Mouse (Mus musculus) gastrocnemius, adult 2 months (tissue): ENCODE data around the gene Zcchc18. TPM values are rescaled to one million over a fixed set of nuclear protein-coding genes. Genes with fewer than 3 reads are reported as not detected.
A peak's percentile ranks its signal among the peaks of the same experiment; 100 is the strongest.

ENCODE experiments used
- DNase-seq: peaks from one replicate; pipeline ENCODE4 v3.0.0; 2022
- H3K27ac ChIP-seq: fragments of 200-600 bp; 2 replicates; pipeline ENCODE4 v1.8.1; 2022; ENCODE audit warnings: mild to moderate bottlenecking
- H3K4me3 ChIP-seq: fragments of 200-600 bp; 2 replicates; pipeline ENCODE4 v1.8.1; 2022; ENCODE audit warnings: mild to moderate bottlenecking, moderate library complexity
- CTCF ChIP-seq: fragments of 200-600 bp; IDR thresholded peaks from 2 replicates; pipeline ENCODE4 v1.8.1; 2022; ENCODE audit warnings: antibody characterized with exemption, mild to moderate bottlenecking, moderate library complexity
- intact Hi-C: fragments of 180-260 bp; cut with DNase I; formaldehyde crosslinking; loops from one replicate; pipeline ENCODE4 v1.15.1; 2025
- total RNA-seq, 2 experiments: library from RNA; stranded (reverse); gene quantifications; 2 replicates each; pipeline ENCODE4 v1.2.3; 2021

Gene Zcchc18
- total RNA-seq, 2 experiments from 2014 or later = 0.11 TPM; not detected in 1

DNA sequence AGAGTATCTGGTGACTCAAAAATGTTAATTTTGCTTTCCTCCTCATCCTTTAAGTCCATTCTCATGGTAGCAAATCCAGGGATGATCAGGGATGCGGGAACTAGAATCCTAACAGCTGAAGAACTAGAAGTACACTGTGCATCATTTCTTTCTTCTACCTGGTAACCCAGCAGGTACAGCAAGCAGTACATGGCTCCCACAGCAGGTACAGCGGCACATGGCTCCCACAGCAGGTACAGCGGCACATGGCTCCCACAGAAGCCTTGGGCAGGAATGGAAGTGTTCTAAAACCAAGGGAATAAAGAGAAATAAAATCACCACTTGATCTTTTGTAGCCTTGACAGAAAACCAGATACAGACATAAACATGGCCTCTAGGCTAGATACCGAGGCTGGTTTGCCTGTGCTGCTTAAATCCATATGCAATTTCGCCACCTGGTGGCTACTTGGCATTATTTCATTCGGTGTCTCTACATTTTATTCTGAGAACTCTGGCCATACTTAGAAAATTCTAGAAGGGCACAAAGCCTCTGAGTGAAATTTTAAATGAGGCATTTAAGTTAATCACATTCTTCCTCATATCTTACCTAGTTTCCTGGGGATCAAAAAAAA lies 22.2 kb downstream of the Zcchc18 start:
- peak; percentile 40 for DNase-seq
- H3K4me3 ChIP-seq = no peak overlapping the region
- intact Hi-C loops = loop anchor here (5.0 kb wide), 1 partner anchor 273 kb away; the partner anchor contains the start of gene Morf4l2
- TF ChIP-seq CTCF = peak; percentile 64
- no peak overlapping the region for H3K27ac ChIP-seq

DNA sequence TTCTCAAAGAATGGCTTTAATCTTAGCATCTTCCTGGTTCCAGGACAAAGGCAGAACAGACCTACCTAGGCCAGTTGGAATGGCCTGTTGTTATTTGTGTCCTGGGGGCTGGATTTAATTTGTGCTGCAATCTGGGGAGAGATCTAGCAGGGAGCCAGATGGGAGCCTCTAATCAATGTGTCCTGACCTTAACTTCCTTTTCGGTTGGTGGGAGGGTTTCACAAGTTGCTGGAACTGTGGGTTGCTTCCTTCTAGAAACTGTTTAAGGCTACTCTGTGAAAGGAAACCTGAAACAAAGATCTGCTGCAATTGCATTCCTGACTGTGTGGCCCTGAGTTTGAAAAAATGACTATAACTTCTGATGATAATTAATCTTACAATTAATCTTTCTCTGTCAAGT lies 24.7 kb downstream of the Zcchc18 start:
- no peak overlapping the region for H3K4me3 ChIP-seq
- DNase-seq = no peak
- H3K27ac ChIP-seq = no peak overlapping the region
- intact Hi-C loops = loop anchor here (5.0 kb wide), 1 partner anchor 275 kb away; the partner anchor contains the start of gene Morf4l2
- no peak for TF ChIP-seq CTCF

DNA sequence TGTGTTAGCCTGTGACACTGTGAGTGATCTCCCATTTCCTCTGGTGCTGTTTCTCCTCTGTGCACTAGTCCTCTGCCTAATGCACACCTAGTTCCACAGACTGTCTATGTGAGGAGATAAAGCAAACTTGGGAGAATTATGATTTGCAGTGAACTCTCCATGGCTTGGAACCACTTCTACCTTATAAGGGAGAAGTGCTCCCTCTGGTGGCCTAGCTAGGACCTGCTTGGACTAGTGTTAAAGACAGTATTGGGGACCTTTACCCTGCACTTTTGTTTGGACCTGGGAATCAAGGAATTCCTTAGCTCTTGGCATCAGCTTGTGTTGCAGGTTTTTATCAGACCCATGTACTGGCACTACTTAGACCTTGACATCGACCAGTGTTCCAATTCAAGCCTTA lies 26.4 kb downstream of the Zcchc18 start:
- peak; percentile 71 for TF ChIP-seq CTCF
- H3K4me3 ChIP-seq = no peak overlapping the region
- intact Hi-C loops = loop anchor here (5.0 kb wide), 1 partner anchor 277 kb away; the partner anchor contains the start of gene Morf4l2
- H3K27ac ChIP-seq = no peak overlapping the region
- peak; percentile 50 for DNase-seq

DNA sequence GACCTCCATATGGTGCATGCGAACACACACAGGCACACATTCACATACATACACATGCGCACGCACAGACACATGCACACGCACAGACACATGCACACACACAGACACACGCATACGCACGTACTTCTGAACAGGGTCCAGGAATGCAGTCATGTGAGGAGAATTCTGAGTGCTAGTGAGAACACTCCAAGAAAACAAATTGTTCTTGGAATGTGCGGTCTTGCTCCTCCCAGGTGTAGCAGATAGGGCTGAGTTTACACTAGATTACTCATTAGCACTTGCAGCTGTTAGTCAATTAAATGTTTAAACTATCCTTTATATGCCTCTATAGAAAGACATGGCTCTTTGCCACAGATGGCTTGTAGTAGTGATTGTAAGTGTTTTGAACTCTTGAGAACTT lies 38.0 kb downstream of the Zcchc18 start:
- TF ChIP-seq CTCF = no peak

DNA sequence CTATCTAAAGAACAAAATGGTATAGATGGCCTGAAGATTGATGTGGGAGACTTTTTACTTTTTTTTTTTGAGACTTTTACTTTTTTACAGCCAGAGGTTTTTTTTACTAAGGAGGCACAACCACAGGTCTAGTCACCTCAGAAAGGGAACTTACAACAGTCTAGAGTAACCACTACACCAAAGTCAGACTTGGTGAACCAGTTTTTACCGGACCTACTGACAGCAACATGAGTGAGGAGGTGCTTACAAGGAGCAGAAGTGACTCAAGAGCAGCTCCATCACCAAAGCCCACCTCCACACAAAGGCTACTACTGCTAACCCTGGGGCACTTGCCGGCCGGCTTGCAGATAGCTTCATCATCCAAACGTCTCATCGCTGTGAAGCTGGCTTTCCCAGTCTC lies 38.8 kb downstream of the Zcchc18 start:
- DNase-seq = no peak
- Histone ChIP-seq H3K27ac (no peak overlapping the region), H3K4me3 (no peak overlapping the region)
- intact Hi-C loops = no loop called here
- no peak for TF ChIP-seq CTCF

More for the DNA sequence above, 38.0 kb downstream of the Zcchc18 start:
- no peak for DNase-seq
- Histone ChIP-seq H3K27ac (no peak overlapping the region), H3K4me3 (no peak overlapping the region)
- intact Hi-C loops = no loop called here

DNA sequence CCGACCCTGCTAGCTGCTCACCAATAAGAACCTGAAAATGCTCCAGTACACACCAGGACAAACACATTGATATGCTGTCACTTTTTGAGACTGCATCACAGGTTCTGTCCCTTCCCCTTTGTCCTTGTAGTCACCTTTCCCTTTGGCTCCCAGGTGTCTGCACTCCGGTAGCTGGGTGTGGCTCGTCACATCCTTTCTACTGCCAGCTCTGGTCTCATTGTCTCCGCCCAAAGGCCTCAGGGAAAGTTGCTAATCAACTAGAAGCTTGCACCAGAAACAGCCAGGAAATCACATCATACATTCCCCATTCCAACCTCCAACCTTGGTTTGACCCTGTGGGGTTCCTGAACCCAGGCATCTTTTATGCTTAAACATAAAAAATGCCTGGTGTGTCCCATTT lies 41.4 kb downstream of the Zcchc18 start:
- no peak for TF ChIP-seq CTCF
- DNase-seq = no peak
- no peak overlapping the region for H3K27ac ChIP-seq
- H3K4me3 ChIP-seq = no peak overlapping the region
- intact Hi-C loops = no loop called here

DNA sequence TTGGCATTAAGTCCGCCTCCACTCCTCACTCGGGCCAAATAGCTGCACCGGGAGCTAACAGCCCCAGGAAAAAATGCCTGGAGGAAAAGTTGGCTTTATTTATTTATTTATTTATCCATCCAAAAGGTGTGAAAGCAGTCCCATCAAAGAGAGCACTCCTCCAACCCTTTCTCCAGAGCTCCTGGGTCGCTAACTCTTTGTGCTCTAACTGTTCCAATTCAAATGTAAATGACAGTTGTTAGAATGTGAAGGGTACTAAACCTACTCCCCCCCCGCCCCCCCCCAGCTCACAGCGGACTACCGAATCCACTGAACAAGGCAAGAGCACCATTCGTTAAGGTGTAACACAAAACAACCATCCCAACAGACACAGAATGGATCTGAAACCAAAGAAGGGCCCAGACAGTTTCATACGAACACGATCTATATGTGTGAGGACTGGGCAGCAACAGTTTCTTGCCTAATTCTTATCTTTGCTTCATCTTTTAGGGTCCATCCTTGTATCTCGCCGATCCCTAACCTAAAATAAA lies 44.6 kb downstream of the Zcchc18 start:
- Histone ChIP-seq H3K4me3 (peak overlapping the region; percentile 82), H3K27ac (peak overlapping the region; percentile 93)
- DNase-seq = no peak
- TF ChIP-seq CTCF = no peak
- intact Hi-C loops = no loop called here

DNA sequence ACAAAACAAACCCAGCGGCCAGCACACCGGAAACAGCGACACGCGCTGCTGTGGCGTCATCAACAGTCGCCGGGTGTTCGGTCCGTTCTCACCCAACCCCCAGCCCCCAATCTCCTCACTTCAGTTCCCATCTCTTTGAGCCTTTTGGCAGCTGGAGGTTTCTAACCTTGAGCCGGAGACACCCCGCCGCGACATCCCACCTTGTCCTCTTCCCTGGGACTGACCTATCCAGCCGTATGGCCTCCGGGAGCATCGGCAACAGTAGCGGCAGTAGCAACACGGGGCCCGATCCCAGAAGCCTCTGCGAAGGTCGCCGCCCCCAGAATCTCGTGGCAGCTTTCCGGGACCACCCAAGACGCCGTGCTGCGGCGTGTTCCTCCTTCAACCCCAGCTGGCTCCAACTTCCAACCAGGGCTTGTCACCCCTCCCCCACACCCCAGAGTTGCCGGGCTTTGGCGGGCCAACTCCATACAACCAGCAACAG lies 45.1 kb downstream of the Zcchc18 start, which contains the start of gene Slc25a53:
Gene Slc25a53, minus strand, starts transcription at position 303 of the 484 bp plus-strand sequence.
- TF ChIP-seq CTCF = no peak
- Histone ChIP-seq H3K4me3 (peak within 1 kb of the TSS; percentile 82), H3K27ac (peak within 1 kb of the TSS; percentile 93)
- intact Hi-C loops = no loop called here
- peak; percentile 87 for DNase-seq

DNA sequence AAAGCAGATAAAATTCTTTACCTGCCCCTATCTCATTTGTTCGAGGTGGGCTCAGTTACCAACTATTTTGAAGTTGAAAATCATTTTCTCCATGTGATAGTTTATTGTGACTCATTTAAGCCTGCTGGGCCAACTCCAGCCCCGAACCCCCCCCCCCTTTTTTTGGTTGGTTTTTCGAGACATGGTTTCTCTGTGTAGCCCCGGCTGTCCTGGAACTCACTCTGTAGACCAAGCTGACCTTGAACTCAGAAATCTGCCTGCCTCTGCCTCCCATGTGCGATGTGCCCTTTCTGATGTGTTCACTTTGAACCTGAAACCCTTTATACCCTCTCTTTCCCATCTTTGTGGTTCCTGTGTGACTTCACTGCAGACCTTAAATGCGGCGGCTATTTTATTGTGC lies 45.5 kb downstream of the Zcchc18 start:
- intact Hi-C loops = no loop called here

More for the DNA sequence above, 45.5 kb downstream of the Zcchc18 start:
- TF ChIP-seq CTCF = no peak
- no peak for DNase-seq
- Histone ChIP-seq H3K4me3 (peak overlapping the region; percentile 82), H3K27ac (peak overlapping the region; percentile 93)

Other genes with a start within 250 kb of the Zcchc18 start
- 100 to 1,000 TPM; 157 to 173 TPM for gene Morf4l2, start 249.5 kb upstream of the Zcchc18 start, total RNA-seq
- gene Glra4, start 213.0 kb upstream of the Zcchc18 start, total RNA-seq = not detected
- gene Plp1, start 170.5 kb upstream of the Zcchc18 start, total RNA-seq = 1 to 10 TPM; 2.3 to 3.1 TPM
- under 1 TPM in 1 of 2 experiments, not detected in 1; 0.05 TPM for gene Rab9b, start 124.4 kb upstream of the Zcchc18 start, total RNA-seq
- gene H2bfm, start 65.8 kb upstream of the Zcchc18 start, total RNA-seq = not detected
- 10 to 100 TPM in 1 of 2 experiments, 1 to 10 TPM in 1; 5.1 to 10.7 TPM for gene Tmsb15b2, start 17.7 kb upstream of the Zcchc18 start, total RNA-seq
- gene Tmsb15l, start 16.3 kb upstream of the Zcchc18 start, total RNA-seq = under 1 TPM in 1 of 2 experiments, not detected in 1; 0.75 TPM
- 1 to 10 TPM in 1 of 2 experiments, not detected in 1; 2.4 TPM for gene Tmsb15b1, start 16.3 kb upstream of the Zcchc18 start, total RNA-seq
- gene Slc25a53, start 45.1 kb downstream of the Zcchc18 start, total RNA-seq = 1 to 10 TPM; 1.8 to 4.0 TPM
- 1 to 10 TPM; 4.1 to 5.2 TPM for gene Fam199x, start 56.4 kb downstream of the Zcchc18 start, total RNA-seq
- gene Esx1, start 128.9 kb downstream of the Zcchc18 start, total RNA-seq = not detected